Mouse (Mus musculus) CD4-positive, CD25-positive, alpha-beta regulatory T cell (primary cell): ENCODE measurements around the gene Gm10197. TPM values are rescaled to one million over a fixed set of nuclear protein-coding genes. Genes with fewer than 3 reads are reported as not detected.

Source experiments
- polyA plus RNA-seq: library from polyadenylated mRNA; unstranded; fragments of 100-300 nt; shearing (Covaris generic); gene quantifications from one replicate; pipeline ENCODE4 v1.2.1, GENCODE M21; 2017

Gene Gm10197
- not detected for polyA plus RNA-seq

DNA sequence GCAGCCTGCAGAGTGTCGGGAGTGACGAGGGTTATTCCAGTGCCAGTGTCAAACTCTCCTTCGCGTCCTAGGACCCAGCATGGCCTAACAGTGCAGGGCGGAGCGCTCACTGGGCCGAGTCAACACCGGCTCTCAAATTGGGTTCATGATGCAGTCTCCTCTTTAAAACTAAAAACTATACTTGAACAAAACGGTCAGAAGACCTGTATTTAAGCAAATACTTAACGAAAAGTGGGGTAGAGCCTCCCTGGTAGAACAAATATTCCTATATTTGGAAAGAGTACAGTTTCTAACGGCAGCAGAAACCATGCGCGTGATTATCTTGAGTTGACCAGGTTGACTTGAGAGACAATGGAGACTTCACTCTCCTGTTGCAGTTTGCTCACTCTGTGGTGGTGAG, at the start of gene Gm10197:
Gm10197 (minus strand) TSS at position 101 of the 400 bp plus-strand sequence.

GRCm38 (mm10) chr19:53390495-53391007, 19.0 kb upstream of the Gm10197 start, which contains the start of gene Smndc1:
Gene Smndc1 (minus strand): TSS chr19:53390578.

Other genes starting within 250 kb of the Gm10197 start
- gene Add3, start 231.3 kb downstream of the Gm10197 start, polyA plus RNA-seq, result 241 TPM
- 43.6 TPM for gene Mxi1, start 61.2 kb downstream of the Gm10197 start, polyA plus RNA-seq
- gene Smndc1, start 18.8 kb upstream of the Gm10197 start, polyA plus RNA-seq, result 69.7 TPM
- gene Dusp5, start 157.3 kb upstream of the Gm10197 start, polyA plus RNA-seq, result 82.5 TPM
- 202 TPM for gene Nutf2-ps1, start 217.3 kb upstream of the Gm10197 start, polyA plus RNA-seq
- 49.5 TPM for gene Smc3, start 228.6 kb upstream of the Gm10197 start, polyA plus RNA-seq